Mouse (Mus musculus) embryonic facial prominence, embryonic 10.5 days (tissue): ENCODE measurements around the gene 4933402D24Rik. TPM values are rescaled to one million over a fixed set of nuclear protein-coding genes. Genes with fewer than 3 reads are reported as not detected.

Source experiments
- DNase-seq: peaks from one replicate; pipeline ENCODE4 v3.0.0-alpha.2; 2017; ENCODE audit warnings: low spot score
- H3K27ac ChIP-seq: fragments of 300-500 bp; sonication (generic); replicated peaks from 2 replicates; pipeline ENCODE4 v1.5.1; 2016; ENCODE audit warnings: mild to moderate bottlenecking
- H3K27me3 ChIP-seq: fragments of 300-500 bp; sonication (generic); replicated peaks from 2 replicates; pipeline ENCODE4 v1.6.1; 2016; ENCODE audit warnings: low read depth, mild to moderate bottlenecking; ENCODE audit not compliant: poor library complexity, severe bottlenecking
- H3K36me3 ChIP-seq: fragments of 300-500 bp; sonication (generic); replicated peaks from 2 replicates; pipeline ENCODE4 v1.6.1; 2016; ENCODE audit warnings: mild to moderate bottlenecking, moderate library complexity
- H3K4me1 ChIP-seq: fragments of 300-500 bp; sonication (generic); 2 replicates; pipeline ENCODE4 v1.6.1; 2016
- H3K4me3 ChIP-seq: fragments of 300-500 bp; sonication (generic); 2 replicates; pipeline ENCODE4 v1.5.1; 2016; ENCODE audit warnings: mild to moderate bottlenecking, moderate library complexity
- H3K9me3 ChIP-seq: fragments of 300-500 bp; sonication (generic); 2 replicates; pipeline ENCODE4 v1.6.1; 2016; ENCODE audit warnings: mild to moderate bottlenecking
- WGBS: fragments of 180-500 bp; shearing (Covaris S2); methylation state at CpG from one replicate; pipeline ENCODE4 v1.1.7; 2016; 5-methylcytosine and 5-hydroxymethylcytosine counted together
- polyA plus RNA-seq: library from polyadenylated mRNA; unstranded; fragments of >200 nt; fragmentation: Nextera tagmentation; extraction: Ambion mirVana; gene quantifications from 2 replicates; pipeline ENCODE4 v1.2.1, GENCODE M21; 2016

Gene 4933402D24Rik
- 0.27 and 0.33 TPM in 2 replicates for polyA plus RNA-seq

- H3K27ac ChIP-seq, result peak within 1 kb of the TSS; percentile 57; the same call in 1 of the 2 replicates
- H3K27me3 ChIP-seq, result no peaks in the 10 kb centered on the region
- 80% methylated on average over 5 of the region's 5 CpGs for WGBS
- no peaks in the 10 kb centered on the region for H3K9me3 ChIP-seq
- no peaks in the 10 kb centered on the region for H3K36me3 ChIP-seq
- peaks cover 28% of the 10 kb centered on the region for H3K4me1 ChIP-seq
- no peak within 1 kb of the TSS for H3K4me3 ChIP-seq
- DNase-seq, result no peak
These were observed at the start of gene 4933402D24Rik for GRCm38 (mm10) chr1:63769167-63769566. 4933402D24Rik (minus strand) TSS chr1:63769267.

- Histone ChIP-seq H3K36me3 (no peaks in the 10 kb centered on the region), H3K27ac (no peak overlapping the region), H3K4me1 (no peaks in the 10 kb centered on the region), H3K9me3 (no peaks in the 10 kb centered on the region), H3K27me3 (no peaks in the 10 kb centered on the region), H3K4me3 (no peak overlapping the region)
- DNase-seq, result no peak
- 85% methylated on average over 3 of the region's 3 CpGs for WGBS
These were observed 39.5 kb upstream of the 4933402D24Rik start for GRCm38 (mm10) chr1:63808584-63808983.

DNA sequence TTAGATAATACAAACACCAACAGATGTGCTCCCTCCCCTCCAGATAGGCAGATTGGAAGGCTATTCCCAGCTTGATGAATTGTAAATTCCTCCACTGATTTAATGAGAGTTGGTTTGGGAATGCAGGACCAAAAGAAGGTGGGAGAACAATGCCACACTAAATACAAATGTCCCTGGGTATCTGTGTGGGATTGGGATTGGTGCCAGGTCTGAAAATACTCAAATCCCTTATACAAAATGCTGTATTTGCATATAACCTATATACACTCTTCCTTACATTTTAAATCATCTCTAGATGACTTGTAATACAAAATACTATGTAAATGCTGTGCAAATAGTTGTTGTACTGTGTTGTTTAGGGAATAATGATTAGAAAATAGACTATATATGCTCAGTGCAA, 36.0 kb upstream of the 4933402D24Rik start:
- no peak for DNase-seq
- Histone ChIP-seq H3K4me1 (no peaks in the 10 kb centered on the region), H3K36me3 (no peaks in the 10 kb centered on the region), H3K9me3 (no peaks in the 10 kb centered on the region), H3K4me3 (no peak overlapping the region), H3K27me3 (no peaks in the 10 kb centered on the region), H3K27ac (no peak overlapping the region)

DNA sequence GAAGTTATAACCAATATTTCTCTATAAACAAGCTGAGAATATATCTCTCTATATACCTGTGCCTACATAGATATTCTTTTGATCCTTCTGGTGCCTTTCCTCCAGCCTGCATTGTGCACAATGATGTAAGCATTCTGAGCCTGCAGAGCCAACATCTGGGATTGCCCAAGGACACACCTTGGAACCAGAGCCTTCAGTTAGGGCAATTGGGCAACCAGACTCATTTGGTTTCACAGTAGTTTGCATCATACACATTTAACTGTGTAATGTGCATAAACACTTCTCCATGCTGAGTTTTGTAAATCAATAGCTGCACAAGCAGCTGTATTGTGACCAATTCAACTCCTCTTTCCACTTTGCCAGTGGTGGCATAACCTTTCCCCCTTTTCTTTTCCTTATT, 25.3 kb upstream of the 4933402D24Rik start:
- no peaks in the 10 kb centered on the region for H3K9me3 ChIP-seq
- no peaks in the 10 kb centered on the region for H3K36me3 ChIP-seq
- no peaks in the 10 kb centered on the region for H3K4me1 ChIP-seq
- no peaks in the 10 kb centered on the region for H3K27me3 ChIP-seq
- H3K27ac ChIP-seq, result no peak overlapping the region
- H3K4me3 ChIP-seq, result no peak overlapping the region
- DNase-seq, result no peak

DNA sequence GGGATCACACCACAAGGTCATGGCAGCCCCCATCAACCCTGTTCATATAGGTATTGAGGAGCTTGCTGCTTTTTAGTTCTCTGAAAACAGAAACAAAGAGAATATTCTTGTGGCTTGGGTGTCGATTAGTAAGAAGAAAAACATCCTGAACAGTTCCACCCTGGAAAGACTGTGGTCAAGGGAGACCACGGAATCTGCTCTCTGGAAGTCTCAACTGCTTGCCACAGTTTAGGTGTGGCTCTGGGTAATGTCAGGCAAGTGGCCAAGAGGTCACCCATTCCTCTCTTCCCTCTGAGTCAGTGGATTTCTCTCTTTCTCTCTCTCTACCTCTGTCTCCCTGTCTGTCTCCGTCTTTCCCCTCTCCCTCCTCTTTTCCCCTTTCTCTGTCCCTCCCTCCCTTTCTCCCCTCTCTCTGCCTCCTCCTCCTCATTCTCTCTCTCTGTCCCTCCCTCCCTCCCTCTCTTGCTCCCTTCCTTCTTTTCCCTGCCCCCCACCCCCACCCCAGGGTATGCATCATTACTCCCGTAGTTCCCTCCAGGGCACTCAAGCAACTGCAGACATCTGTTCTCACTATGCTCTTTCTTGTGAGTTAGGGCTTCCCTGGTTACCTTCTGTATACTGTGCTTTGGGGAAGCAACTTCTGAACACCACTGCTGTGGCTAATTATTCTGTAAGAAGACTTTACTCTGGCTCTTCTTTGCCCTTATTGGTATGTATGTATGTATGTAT, 8.0 kb upstream of the 4933402D24Rik start:
- peak overlapping the region; percentile 30; the same call in 1 of the 2 replicates for H3K27ac ChIP-seq
- peaks cover 6% of the 10 kb centered on the region for H3K4me1 ChIP-seq
- DNase-seq, result no peak
- no peaks in the 10 kb centered on the region for H3K27me3 ChIP-seq
- no peaks in the 10 kb centered on the region for H3K36me3 ChIP-seq
- no peaks in the 10 kb centered on the region for H3K9me3 ChIP-seq
- H3K4me3 ChIP-seq, result no peak overlapping the region
- WGBS, result 53% methylated on average over 4 of the region's 4 CpGs

GRCm38 (mm10) chr1:63776396-63776795, 7.3 kb upstream of the 4933402D24Rik start:
- no peaks in the 10 kb centered on the region for H3K27me3 ChIP-seq
- H3K27ac ChIP-seq, result no peak overlapping the region
- no peaks in the 10 kb centered on the region for H3K9me3 ChIP-seq
- H3K4me1 ChIP-seq, result peaks cover 6% of the 10 kb centered on the region
- DNase-seq, result no peak
- 75% methylated on average over 1 of the region's 1 CpGs for WGBS
- no peaks in the 10 kb centered on the region for H3K36me3 ChIP-seq
- H3K4me3 ChIP-seq, result no peak overlapping the region

DNA sequence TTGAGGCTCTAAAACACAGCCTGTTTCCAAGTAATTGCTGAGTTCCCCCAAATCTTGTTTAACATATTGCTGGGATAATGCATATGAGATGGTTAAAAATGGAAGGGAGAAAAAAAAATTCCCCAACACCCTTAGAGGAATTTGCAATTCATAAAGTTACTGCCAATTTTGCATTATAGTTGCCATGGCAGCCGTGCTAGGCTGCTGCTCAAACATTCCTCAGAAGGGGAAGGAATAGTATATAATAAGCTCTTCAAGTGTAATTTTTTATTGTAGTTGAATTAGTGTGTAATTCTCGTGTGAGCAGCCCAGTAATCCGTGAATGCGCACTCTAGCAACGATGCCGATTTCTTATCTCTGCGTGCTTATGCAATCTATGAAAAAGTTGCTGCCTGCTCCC, 1.2 kb upstream of the 4933402D24Rik start:
- Histone ChIP-seq H3K36me3 (no peaks in the 10 kb centered on the region), H3K9me3 (no peaks in the 10 kb centered on the region), H3K27ac (no peak overlapping the region), H3K27me3 (no peaks in the 10 kb centered on the region), H3K4me1 (peaks cover 26% of the 10 kb centered on the region), H3K4me3 (no peak overlapping the region)
- WGBS, result 94% methylated on average over 7 of the region's 7 CpGs
- DNase-seq, result no peak

- WGBS, result 41% methylated on average over 8 of the region's 8 CpGs
- Histone ChIP-seq H3K4me3 (no peak overlapping the region), H3K36me3 (no peaks in the 10 kb centered on the region), H3K9me3 (no peaks in the 10 kb centered on the region), H3K4me1 (peaks cover 39% of the 10 kb centered on the region), H3K27me3 (no peaks in the 10 kb centered on the region), H3K27ac (peak overlapping the region; percentile 57; the same call in 1 of the 2 replicates)
- peak; percentile 59 for DNase-seq
These were observed 955 bp downstream of the 4933402D24Rik start for GRCm38 (mm10) chr1:63768112-63768511.

DNA sequence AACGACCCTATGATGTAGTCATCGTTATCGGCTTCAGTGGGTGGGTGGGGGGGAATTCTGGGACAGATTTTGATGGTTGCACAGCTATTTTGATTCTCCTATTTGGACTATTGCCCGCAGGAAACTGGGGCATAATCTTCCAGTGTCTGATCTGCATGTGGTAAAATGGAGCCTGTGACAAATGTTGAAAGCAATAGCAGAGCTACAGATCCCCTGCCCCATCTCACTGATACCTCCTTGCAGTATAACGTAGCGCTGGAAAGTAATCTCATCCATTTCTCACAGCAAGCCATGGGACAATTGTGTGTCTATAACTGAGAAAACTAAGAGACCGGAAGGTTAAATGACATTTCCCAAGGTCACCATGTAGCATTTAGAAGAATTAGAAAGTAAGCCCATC, 4.7 kb downstream of the 4933402D24Rik start:
- peaks cover 45% of the 10 kb centered on the region for H3K4me1 ChIP-seq
- no peaks in the 10 kb centered on the region for H3K9me3 ChIP-seq
- H3K27me3 ChIP-seq, result no peaks in the 10 kb centered on the region
- H3K4me3 ChIP-seq, result no peak overlapping the region
- H3K36me3 ChIP-seq, result no peaks in the 10 kb centered on the region
- no peak for DNase-seq
- WGBS, result 90% methylated on average over 7 of the region's 7 CpGs
- no peak overlapping the region for H3K27ac ChIP-seq

DNA sequence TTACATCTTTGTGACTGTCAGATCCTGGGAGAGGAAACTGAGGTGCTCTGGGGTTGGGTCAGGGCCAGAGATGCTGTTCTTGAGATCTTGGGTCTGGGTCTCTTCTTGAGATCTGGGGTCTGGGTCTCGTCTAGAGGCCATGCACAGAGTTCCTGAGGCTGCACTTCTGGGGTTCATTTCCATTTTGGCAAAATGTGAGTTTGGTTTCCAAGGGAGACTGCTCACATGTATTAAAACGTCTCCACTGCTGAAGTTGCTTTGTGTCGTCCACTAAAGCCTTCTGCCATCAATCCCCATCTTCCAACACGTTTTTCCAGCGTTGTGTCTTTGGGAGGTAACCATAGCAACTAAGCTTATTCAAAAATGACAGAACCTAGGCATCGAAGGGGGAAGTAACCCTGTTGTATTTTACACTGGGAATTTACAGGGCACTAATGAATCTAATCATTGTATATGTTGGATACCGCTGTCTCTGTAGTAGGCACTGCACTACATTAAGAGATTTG, 5.1 kb downstream of the 4933402D24Rik start:
- no peak overlapping the region for H3K4me3 ChIP-seq
- H3K27ac ChIP-seq, result peak overlapping the region; percentile 58
- H3K4me1 ChIP-seq, result peaks cover 42% of the 10 kb centered on the region

DNA sequence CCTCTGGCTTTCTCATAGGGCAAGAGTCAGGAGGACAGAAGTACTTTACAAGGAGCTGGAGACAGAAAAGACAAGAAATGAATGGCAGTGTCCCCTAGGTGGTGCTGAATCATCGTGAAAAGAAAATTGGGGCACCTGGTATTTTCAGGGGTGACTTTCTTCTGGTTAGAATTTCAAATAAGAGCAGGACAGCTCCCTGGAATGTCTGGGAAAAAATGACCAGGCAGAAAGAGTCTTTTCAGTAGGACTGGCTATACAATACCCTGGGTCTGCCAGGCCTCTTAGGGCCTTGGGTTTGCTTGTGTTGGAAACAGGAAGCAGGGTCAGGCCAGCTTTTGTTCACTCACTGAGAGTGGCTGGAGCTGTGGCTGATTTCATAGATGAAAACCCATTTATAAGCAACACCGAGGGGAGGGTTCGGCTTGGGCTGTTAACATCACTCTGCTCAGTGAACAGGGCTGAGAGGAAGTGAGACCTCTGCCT, 5.8 kb downstream of the 4933402D24Rik start:
- DNase-seq, result peak; percentile 46
- no peaks in the 10 kb centered on the region for H3K36me3 ChIP-seq
- peak overlapping the region; percentile 58 for H3K27ac ChIP-seq
- WGBS, result 17% methylated on average over 3 of the region's 3 CpGs
- no peaks in the 10 kb centered on the region for H3K9me3 ChIP-seq
- H3K27me3 ChIP-seq, result no peaks in the 10 kb centered on the region
- no peak overlapping the region for H3K4me3 ChIP-seq
- peaks cover 35% of the 10 kb centered on the region for H3K4me1 ChIP-seq

More for the DNA sequence above, 5.1 kb downstream of the 4933402D24Rik start:
- 63% methylated on average over 7 of the region's 7 CpGs for WGBS
- Histone ChIP-seq H3K36me3 (no peaks in the 10 kb centered on the region), H3K9me3 (no peaks in the 10 kb centered on the region), H3K27me3 (no peaks in the 10 kb centered on the region)
- DNase-seq, result no peak

- no peak overlapping the region for H3K27ac ChIP-seq
- H3K9me3 ChIP-seq, result no peaks in the 10 kb centered on the region
- DNase-seq, result no peak
- H3K4me1 ChIP-seq, result no peaks in the 10 kb centered on the region
- peaks cover 31% of the 10 kb centered on the region for H3K36me3 ChIP-seq
- WGBS, result 76% methylated on average over 2 of the region's 2 CpGs
- H3K4me3 ChIP-seq, result no peak overlapping the region
- no peaks in the 10 kb centered on the region for H3K27me3 ChIP-seq
These were observed 13.1 kb downstream of the 4933402D24Rik start for GRCm38 (mm10) chr1:63756005-63756404.

GRCm38 (mm10) chr1:63730240-63730771, 38.8 kb downstream of the 4933402D24Rik start, which contains the start of the genes Mdh1b and Fastkd2:
Mdh1b (minus strand) TSS chr1:63730318.
Fastkd2 (plus strand) TSS chr1:63730614.
- H3K4me1 ChIP-seq, result peaks cover 16% of the 10 kb centered on the region
- H3K4me3 ChIP-seq, result peak within 1 kb of the TSS; percentile 68
- H3K9me3 ChIP-seq, result no peaks in the 10 kb centered on the region
- peak; percentile 87 for DNase-seq
- peak within 1 kb of the TSS; percentile 77 for H3K27ac ChIP-seq
- no peaks in the 10 kb centered on the region for H3K36me3 ChIP-seq
- H3K27me3 ChIP-seq, result no peaks in the 10 kb centered on the region
- WGBS, result under 1% methylated on average over 31 of the region's 31 CpGs
